In the genomic region with DNA sequence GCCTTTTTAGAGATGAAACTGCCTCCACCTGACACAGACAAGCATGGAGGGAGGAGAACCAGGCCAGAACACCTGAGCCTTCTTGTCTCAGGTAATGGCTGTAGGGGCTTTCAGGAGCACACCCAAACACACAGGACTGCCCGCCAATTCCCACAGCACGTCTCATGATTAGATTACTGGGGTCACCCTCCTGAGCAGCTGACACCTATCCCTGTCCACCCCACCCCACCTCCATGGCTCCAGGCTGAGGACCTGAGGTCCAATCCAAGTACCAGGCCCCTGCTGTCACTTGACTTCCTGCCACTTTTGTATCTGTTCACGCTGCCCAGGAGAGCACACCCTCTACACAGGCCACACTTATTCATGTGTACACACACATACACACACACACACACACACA, we compare ENCODE assay signal across 11 mouse cellular contexts. TPM values are rescaled to one million over a fixed set of nuclear protein-coding genes. Genes with fewer than 3 reads are reported as not detected.
DNase-seq lines count a peak whose midpoint lies in the region; ATAC-seq and TF ChIP-seq lines count a peak whose summit lies in the region.
"Had no signal": no experiment of that assay in that cellular context is flagged by ENCODE, and none has a peak within 500 bp of the region (broad histone marks: within the 10 kb centered on the region; RNA-seq: fewer than 3 reads in every experiment).

No protein-coding gene starts in this region.

- no peak overlapping the region for H3K9ac ChIP-seq in heart, postnatal 0 days (replicated peaks; ENCODE audit: low read depth, low read length)
- 0 out of 2 replicates have a peak overlapping the region, but pooled peaks have one; percentile 28 for H3K9ac ChIP-seq in midbrain, embryonic 13.5 days (replicated peaks)
- H3K9ac ChIP-seq in midbrain, postnatal 0 days (replicated peaks; ENCODE audit: low read length, poor library complexity, severe bottlenecking): no peak overlapping the region
- H3K9ac ChIP-seq in intestine, embryonic 16.5 days (ENCODE audit: low read depth, low read length): peak overlapping the region; percentile 41; the same call in 1 of the 2 replicates
- H3K9ac ChIP-seq: forebrain, embryonic 15.5 days had no signal

- TF ChIP-seq POLR2A in myocyte (IDR thresholded peaks at IDR 0.05; ENCODE audit: insufficient read length, low read depth): no peak

- DNase-seq in heart, postnatal 0 days (ENCODE audit: low spot score): no peak
- no peak for DNase-seq in heart, adult 9 months (ENCODE audit: low spot score in 2 of 2)
- DNase-seq in midbrain, postnatal 0 days (ENCODE audit: low spot score): no peak
- DNase-seq in kidney, adult 18-20 months: no peak
- no peak for DNase-seq in gastrocnemius, postnatal 25 days
- DNase-seq: cerebellum, postnatal 36 days; right cerebral cortex, postnatal 14 days had no signal

- no peak overlapping the region for H3K4me3 ChIP-seq in heart, postnatal 0 days (ENCODE audit: low read depth, low read length)
- no peak overlapping the region for H3K4me3 ChIP-seq in midbrain, embryonic 13.5 days (replicated peaks)
- no peak overlapping the region for H3K4me3 ChIP-seq in midbrain, postnatal 0 days (ENCODE audit: low read depth, low read length)
- no peak overlapping the region for H3K4me3 ChIP-seq in intestine, embryonic 16.5 days (ENCODE audit: low read length)
- H3K4me3 ChIP-seq in myocyte: no peak overlapping the region
- H3K4me3 ChIP-seq: forebrain, embryonic 15.5 days had no signal

- 63% methylated on average over 3 of the region's 3 CpGs for WGBS in heart, postnatal 0 days
- 84% methylated on average over 3 of the region's 3 CpGs for WGBS in midbrain, embryonic 13.5 days
- 80% methylated on average over 3 of the region's 3 CpGs for WGBS in midbrain, postnatal 0 days
- WGBS in intestine, embryonic 16.5 days: 42% methylated on average over 3 of the region's 3 CpGs

- no peak overlapping the region for H3ac ChIP-seq in myocyte (ENCODE audit: control insufficient read depth, insufficient read length)

- TF ChIP-seq EP300 in heart, postnatal 0 days (IDR thresholded peaks at IDR 0.05; ENCODE audit: low read depth): no peak

- H3K4me2 ChIP-seq in heart, postnatal 0 days (ENCODE audit: low read depth, low read length): no peak overlapping the region
- H3K4me2 ChIP-seq in midbrain, embryonic 13.5 days (replicated peaks): 0 out of 2 replicates have a peak overlapping the region, but pooled peaks have one; percentile 22
- H3K4me2 ChIP-seq in midbrain, postnatal 0 days (ENCODE audit: low read depth, low read length, poor library complexity, severe bottlenecking): no peak overlapping the region
- H3K4me2 ChIP-seq in intestine, embryonic 16.5 days (ENCODE audit: low read depth, low read length): no peak overlapping the region
- peak overlapping the region; percentile 96 for H3K4me2 ChIP-seq in myocyte (ENCODE audit: low read depth)
- H3K4me2 ChIP-seq: forebrain, embryonic 15.5 days had no signal

- ATAC-seq in heart, postnatal 0 days (ENCODE audit: insufficient read depth, low read depth): no peak
- ATAC-seq in midbrain, embryonic 13.5 days: no peak
- ATAC-seq in midbrain, postnatal 0 days (ENCODE audit: low FRiP score): no peak
- no peak for ATAC-seq in intestine, embryonic 16.5 days
- ATAC-seq: forebrain, embryonic 15.5 days had no signal

- H3K36me3 ChIP-seq in heart, postnatal 0 days (replicated peaks; ENCODE audit: control insufficient read depth, insufficient read depth, low read length): no peaks in the 10 kb centered on the region
- H3K36me3 ChIP-seq in midbrain, embryonic 13.5 days: no peaks in the 10 kb centered on the region
- no peaks in the 10 kb centered on the region for H3K36me3 ChIP-seq in midbrain, postnatal 0 days (ENCODE audit: insufficient read depth, low read length)
- no peaks in the 10 kb centered on the region for H3K36me3 ChIP-seq in intestine, embryonic 16.5 days (ENCODE audit: control insufficient read depth, insufficient read depth, low read length)
- no peaks in the 10 kb centered on the region for H3K36me3 ChIP-seq in myocyte (ENCODE audit: control insufficient read depth, insufficient read depth)
- H3K36me3 ChIP-seq: forebrain, embryonic 15.5 days had no signal

- H3K79me2 ChIP-seq in myocyte (ENCODE audit: control insufficient read depth, insufficient read depth): peaks cover 10% of the 10 kb centered on the region

- no peak for TF ChIP-seq CTCF in heart, postnatal 0 days (IDR thresholded peaks at IDR 0.05; ENCODE audit: low read depth)
- no peak for TF ChIP-seq CTCF in midbrain, postnatal 0 days (IDR thresholded peaks at IDR 0.05)

- H3K4me1 ChIP-seq in heart, postnatal 0 days (ENCODE audit: control insufficient read depth, insufficient read depth): peaks cover 56% of the 10 kb centered on the region
- H3K4me1 ChIP-seq in midbrain, embryonic 13.5 days (replicated peaks): peaks cover 27% of the 10 kb centered on the region
- H3K4me1 ChIP-seq in midbrain, postnatal 0 days (ENCODE audit: insufficient read depth, low read length): 0 out of 2 replicates have a peak, but pooled peaks cover 6% of the 10 kb centered on the region
- peaks cover 36% of the 10 kb centered on the region for H3K4me1 ChIP-seq in intestine, embryonic 16.5 days (ENCODE audit: control insufficient read depth, insufficient read depth, low read length)

- no peaks in the 10 kb centered on the region for H3K27me3 ChIP-seq in heart, postnatal 0 days (ENCODE audit: control insufficient read depth, insufficient read depth, low read length)
- H3K27me3 ChIP-seq in midbrain, embryonic 13.5 days: no peaks in the 10 kb centered on the region
- H3K27me3 ChIP-seq in midbrain, postnatal 0 days (ENCODE audit: insufficient read depth, low read length): no peaks in the 10 kb centered on the region
- H3K27me3 ChIP-seq in intestine, embryonic 16.5 days (replicated peaks; ENCODE audit: control insufficient read depth, insufficient read depth, low read length): no peaks in the 10 kb centered on the region
- H3K27me3 ChIP-seq in myocyte (ENCODE audit: control insufficient read depth, insufficient read depth, insufficient read length): no peaks in the 10 kb centered on the region
- H3K27me3 ChIP-seq: forebrain, embryonic 15.5 days had no signal

- H3K9me3 ChIP-seq in heart, postnatal 0 days (replicated peaks; ENCODE audit: control insufficient read depth, low read length): no peaks in the 10 kb centered on the region
- H3K9me3 ChIP-seq in midbrain, embryonic 13.5 days: no peaks in the 10 kb centered on the region
- no peaks in the 10 kb centered on the region for H3K9me3 ChIP-seq in midbrain, postnatal 0 days (ENCODE audit: low read length)
- no peaks in the 10 kb centered on the region for H3K9me3 ChIP-seq in intestine, embryonic 16.5 days (ENCODE audit: control insufficient read depth, low read length)
- H3K9me3 ChIP-seq: forebrain, embryonic 15.5 days had no signal

- H3K27ac ChIP-seq in heart, postnatal 0 days (ENCODE audit: low read depth): peak overlapping the region; percentile 86; the same call in 1 of the 2 replicates
- no peak overlapping the region for H3K27ac ChIP-seq in midbrain, embryonic 13.5 days
- no peak overlapping the region for H3K27ac ChIP-seq in midbrain, postnatal 0 days (ENCODE audit: low read depth, low read length)
- H3K27ac ChIP-seq in intestine, embryonic 16.5 days (ENCODE audit: low read length): peak overlapping the region; percentile 45; the same call in 1 of the 2 replicates
- H3K27ac ChIP-seq: forebrain, embryonic 15.5 days had no signal

TF ChIP-seq in myocyte, 11 proteins besides CTCF, POLR2A, EP300 and RAD21:
- TF ChIP-seq TCF12 (IDR thresholded peaks at IDR 0.05; ENCODE audit: insufficient read depth, poor library complexity, severe bottlenecking) (no peak), SRF (IDR thresholded peaks at IDR 0.05; ENCODE audit: control insufficient read depth, insufficient read length, low read depth) (no peak), MYOD1 (IDR thresholded peaks at IDR 0.05; ENCODE audit: control insufficient read depth in 1 of 3, insufficient read length in 2 of 3, low read depth in 2 of 3) (no peak), POLR2AphosphoS2 (IDR thresholded peaks at IDR 0.05; ENCODE audit: insufficient read length, low read depth) (no peak)
TF ChIP-seq in myocyte: peak in this region for 0.

RNA-seq across cellular contexts. Expression of gene Pla2g6, which starts 2.4 kb away (rescaled TPM):
- total RNA-seq in heart, postnatal 0 days (2014; rRNA removed; ENCODE audit: low replicate concordance): 14.1 and 20.3 TPM in 2 replicates
- 7.1 and 7.9 TPM in 2 replicates for polyA plus RNA-seq in heart, postnatal 0 days (2015; fragmentation: Nextera tagmentation; extraction: Ambion mirVana)
- polyA plus RNA-seq in midbrain, embryonic 13.5 days (2015; fragmentation: Nextera tagmentation; extraction: Ambion mirVana): 37.5 and 43.3 TPM in 2 replicates
- 26.8 and 35.3 TPM in 2 replicates for total RNA-seq in midbrain, postnatal 0 days (2014; rRNA removed)
- polyA plus RNA-seq in midbrain, postnatal 0 days (2015; fragmentation: Nextera tagmentation; extraction: Ambion mirVana): 14.5 and 17.6 TPM in 2 replicates
- 27.1 and 28.3 TPM in 2 replicates for polyA plus RNA-seq in intestine, embryonic 16.5 days (2015; fragmentation: Nextera tagmentation; extraction: Ambion mirVana)
- polyA plus RNA-seq in myocyte (2012; fragmentation: generic; extraction: Trizol): 36.3 TPM
- 10 to 100 TPM; 15.0 to 16.0 TPM for total RNA-seq in gastrocnemius, postnatal 25 days (2021)

RNA-seq across cellular contexts. Expression of gene Maff, which starts 20.7 kb away (rescaled TPM):
- total RNA-seq in heart, postnatal 0 days (2014; rRNA removed; ENCODE audit: low replicate concordance): 12.9 and 19.4 TPM in 2 replicates
- polyA plus RNA-seq in heart, postnatal 0 days (2015; fragmentation: Nextera tagmentation; extraction: Ambion mirVana): 1.8 and 2.9 TPM in 2 replicates
- 0.76 and 0.79 TPM in 2 replicates for polyA plus RNA-seq in midbrain, embryonic 13.5 days (2015; fragmentation: Nextera tagmentation; extraction: Ambion mirVana)
- 4.0 and 5.4 TPM in 2 replicates for total RNA-seq in midbrain, postnatal 0 days (2014; rRNA removed)
- polyA plus RNA-seq in midbrain, postnatal 0 days (2015; fragmentation: Nextera tagmentation; extraction: Ambion mirVana): 0.93 and 1.2 TPM in 2 replicates
- 6.0 and 7.1 TPM in 2 replicates for polyA plus RNA-seq in intestine, embryonic 16.5 days (2015; fragmentation: Nextera tagmentation; extraction: Ambion mirVana)
- 15.6 TPM for polyA plus RNA-seq in myocyte (2012; fragmentation: generic; extraction: Trizol)
- 1 to 10 TPM; 2.7 to 3.8 TPM for total RNA-seq in gastrocnemius, postnatal 25 days (2021)

RNA-seq across cellular contexts. Expression of gene Baiap2l2, which starts 40.4 kb away (rescaled TPM):
- total RNA-seq in heart, postnatal 0 days (2014; rRNA removed; ENCODE audit: low replicate concordance): 0.23 and 0.27 TPM in 2 replicates
- polyA plus RNA-seq in heart, postnatal 0 days (2015; fragmentation: Nextera tagmentation; extraction: Ambion mirVana): 2.2 and 4.5 TPM in 2 replicates
- 0.72 and 1.4 TPM in 2 replicates for polyA plus RNA-seq in midbrain, embryonic 13.5 days (2015; fragmentation: Nextera tagmentation; extraction: Ambion mirVana)
- 3.0 and 3.1 TPM in 2 replicates for total RNA-seq in midbrain, postnatal 0 days (2014; rRNA removed)
- polyA plus RNA-seq in midbrain, postnatal 0 days (2015; fragmentation: Nextera tagmentation; extraction: Ambion mirVana): 8.0 and 8.5 TPM in 2 replicates
- 13.6 and 17.9 TPM in 2 replicates for polyA plus RNA-seq in intestine, embryonic 16.5 days (2015; fragmentation: Nextera tagmentation; extraction: Ambion mirVana)
- polyA plus RNA-seq in myocyte (2012; fragmentation: generic; extraction: Trizol): 1.7 TPM
- total RNA-seq in gastrocnemius, postnatal 25 days (2021): 1 to 10 TPM; 1.6 to 1.9 TPM

Comparison
In these comparisons a context has a peak if more than half of its experiments do, and no peak if none do; other contexts are left out.
1. H3K4me2 ChIP-seq: peak in midbrain, embryonic 13.5 days (single experiment) and myocyte (single experiment); none in heart, postnatal 0 days (single experiment), midbrain, postnatal 0 days (single experiment) and intestine, embryonic 16.5 days (single experiment).
2. H3K9ac ChIP-seq: peak in midbrain, embryonic 13.5 days (single experiment) and intestine, embryonic 16.5 days (single experiment); none in heart, postnatal 0 days (single experiment) and midbrain, postnatal 0 days (single experiment).
3. H3K27ac ChIP-seq: peak in heart, postnatal 0 days (single experiment) and intestine, embryonic 16.5 days (single experiment); none in midbrain, embryonic 13.5 days (single experiment) and midbrain, postnatal 0 days (single experiment).